Mouse (Mus musculus): Measurements from ENCODE around the gene Nusap1.
"Not testable (repeated sequence)": the region's sequence is repeated elsewhere in the genome, so short reads cannot be mapped to it uniquely, and the experiment has no call there.

The Nusap1 gene

GRCm38 (mm10) chr2:119641214-119641912 is 23.3 kb downstream of the Nusap1 start:
- DNase-seq (ENCODE audit: low spot score in 2 of 2): no peak

GRCm38 (mm10) chr2:119644254-119644653 is 26.2 kb downstream of the Nusap1 start:
- DNase-seq (ENCODE audit: low spot score in 2 of 2): no peak

GRCm38 (mm10) chr2:119662220-119663182 is 44.4 kb downstream of the Nusap1 start, which contains the start of gene Ndufaf1:
Gene Ndufaf1, minus strand, starts transcription at chr2:119662827.
- peak; percentile 79 to 80 for DNase-seq (ENCODE audit: low spot score in 2 of 2)

- DNase-seq (ENCODE audit: low spot score in 2 of 2): not testable (repeated sequence)
These were observed 47.6 kb downstream of the Nusap1 start for GRCm38 (mm10) chr2:119665744-119666143.

GRCm38 (mm10) chr2:119669010-119669409 is 50.9 kb downstream of the Nusap1 start:
- DNase-seq (ENCODE audit: low spot score in 2 of 2): no peak

- peak; percentile 93 to 95 for DNase-seq (ENCODE audit: low spot score in 2 of 2)
These were observed 56.6 kb downstream of the Nusap1 start, which contains the start of gene Rtf1 for GRCm38 (mm10) chr2:119674525-119675214. Gene Rtf1, plus strand, starts transcription at chr2:119675068.

GRCm38 (mm10) chr2:119675215-119675784 is 57.2 kb downstream of the Nusap1 start:
- DNase-seq (ENCODE audit: low spot score in 2 of 2): no peak

GRCm38 (mm10) chr2:119675831-119676230 is 57.7 kb downstream of the Nusap1 start:
- DNase-seq (ENCODE audit: low spot score in 2 of 2): no peak

- DNase-seq (ENCODE audit: low spot score in 2 of 2): no peak
These were observed 65.6 kb downstream of the Nusap1 start for GRCm38 (mm10) chr2:119683706-119684105.

- no peak for DNase-seq (ENCODE audit: low spot score in 2 of 2)
These were observed 74.1 kb downstream of the Nusap1 start for GRCm38 (mm10) chr2:119692003-119692701.

GRCm38 (mm10) chr2:119694826-119695225 is 76.7 kb downstream of the Nusap1 start:
- no peak for DNase-seq (ENCODE audit: low spot score in 2 of 2)

- peak in 1 of 2 experiments; percentile 4 for DNase-seq (ENCODE audit: low spot score in 2 of 2)
These were observed 78.0 kb downstream of the Nusap1 start for GRCm38 (mm10) chr2:119696111-119696510.

GRCm38 (mm10) chr2:119698472-119698871 is 80.4 kb downstream of the Nusap1 start:
- DNase-seq (ENCODE audit: low spot score in 2 of 2): no peak

GRCm38 (mm10) chr2:119699962-119700361 is 81.9 kb downstream of the Nusap1 start:
- no peak for DNase-seq (ENCODE audit: low spot score in 2 of 2)
